Mouse (Mus musculus): ENCODE data around the gene Scarf2. TPM values are rescaled to one million over a fixed set of nuclear protein-coding genes. Genes with fewer than 3 reads are reported as not detected.

Gene Scarf2
- total and polyA plus RNA-seq, 3 experiments = 0.62 to 1.2 TPM; not detected in 1

DNA sequence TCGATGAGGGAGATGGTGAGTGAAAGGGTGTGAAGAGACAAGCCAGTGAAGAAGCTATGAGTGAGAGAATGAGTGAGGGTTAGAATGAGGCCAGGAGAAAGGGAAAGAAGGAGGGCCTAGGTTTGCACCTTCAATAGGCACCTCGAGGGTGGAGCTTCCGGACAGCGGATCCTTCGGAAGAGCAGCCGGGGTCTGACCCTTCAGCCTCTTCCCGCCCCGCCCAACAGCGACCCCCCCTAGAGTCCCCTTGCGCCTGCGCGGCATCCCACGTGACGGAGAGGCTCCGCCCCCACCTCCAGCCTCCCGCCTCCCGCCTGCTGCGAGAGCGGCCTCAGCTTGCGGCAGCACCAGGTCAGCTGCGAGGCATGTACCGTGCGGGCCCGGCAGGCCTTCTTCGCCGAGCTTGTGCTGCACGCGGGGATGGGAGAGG, 37.7 kb upstream of the Scarf2 start, which contains the start of gene Klhl22:
Klhl22 (plus strand) TSS at position 275 of the 430 bp plus-strand sequence.
- TF ChIP-seq RAD21 (IDR thresholded peaks at IDR 0.05; ENCODE audit: low read depth, low read length) = no peak
- TF ChIP-seq MAZ (IDR thresholded peaks at IDR 0.05; ENCODE audit: low read depth, low read length) = peak; percentile 92
- no peak for TF ChIP-seq ZNF384 (IDR thresholded peaks at IDR 0.05; ENCODE audit: low read depth, low read length)
- TF ChIP-seq BHLHE40 (IDR thresholded peaks at IDR 0.05; ENCODE audit: borderline replicate concordance, low read depth, low read length) = no peak
- 0 out of 6 replicates have a peak, but pooled peaks of 1 of the 3 experiments have one; percentile 4 for TF ChIP-seq CTCF (IDR thresholded peaks at IDR 0.05 in 2 of 3, conservative IDR thresholded peaks at IDR 0.05 in 1 of 3; ENCODE audit: control insufficient read depth in 1 of 3, insufficient read depth in 1 of 3, low read depth in 2 of 3, low read length in 3 of 3, poor library complexity in 1 of 3, severe bottlenecking in 1 of 3)
- TF ChIP-seq USF2 (IDR thresholded peaks at IDR 0.05; ENCODE audit: borderline replicate concordance in 1 of 2, insufficient read depth in 1 of 2, low read depth in 1 of 2, low read length in 2 of 2) = peak; percentile 77 to 92
- no peak for TF ChIP-seq ZC3H11A (IDR thresholded peaks at IDR 0.05; ENCODE audit: low read depth, low read length)
- no peak for TF ChIP-seq POLR2AphosphoS5 (IDR thresholded peaks at IDR 0.05; ENCODE audit: borderline replicate concordance, low read depth, low read length)
- peak; percentile 66; the same call in 1 of the 2 replicates for TF ChIP-seq UBTF (IDR thresholded peaks at IDR 0.05; ENCODE audit: borderline replicate concordance, insufficient read depth, low read depth, low read length)
- peak; percentile 77 for TF ChIP-seq TBP (IDR thresholded peaks at IDR 0.05; ENCODE audit: low read depth, low read length)
- peak; percentile 61 to 93 for TF ChIP-seq POLR2A (IDR thresholded peaks at IDR 0.05; ENCODE audit: control insufficient read depth in 1 of 2, insufficient read depth in 1 of 2, low read depth in 1 of 2, low read length in 2 of 2, poor library complexity in 1 of 2)
- peak; percentile 78 for TF ChIP-seq ZMIZ1 (IDR thresholded peaks at IDR 0.05; ENCODE audit: low read depth, low read length)
- TF ChIP-seq JUND (IDR thresholded peaks at IDR 0.05; ENCODE audit: low read depth, low read length) = no peak
- TF ChIP-seq ELF1 (IDR thresholded peaks at IDR 0.05; ENCODE audit: low read depth, low read length) = peak; percentile 72; the same call in 1 of the 2 replicates
- peak; percentile 97 for TF ChIP-seq NRF1 (IDR thresholded peaks at IDR 0.05; ENCODE audit: insufficient read depth, low read depth, low read length, poor library complexity, severe bottlenecking)
- 0 out of 2 replicates have a peak, but pooled peaks have one; percentile 40 for TF ChIP-seq MYC (IDR thresholded peaks at IDR 0.05; ENCODE audit: low read depth, low read length)
- TF ChIP-seq EP300 (IDR thresholded peaks at IDR 0.05; ENCODE audit: low read depth in 1 of 2, low read length in 2 of 2) = no peak; a peak in 1 of 4 replicates
- peak; percentile 99 for TF ChIP-seq USF1 (IDR thresholded peaks at IDR 0.05; ENCODE audit: low read depth, low read length)
- TF ChIP-seq SIN3A (IDR thresholded peaks at IDR 0.05; ENCODE audit: low read length) = peak; percentile 63; the same call in 1 of the 2 replicates
- TF ChIP-seq MAFK (IDR thresholded peaks at IDR 0.05; ENCODE audit: borderline replicate concordance, low read depth, low read length) = no peak
- peak; percentile 95 for TF ChIP-seq MAX (IDR thresholded peaks at IDR 0.05; ENCODE audit: low read length)
- no peak for TF ChIP-seq ZKSCAN1 (IDR thresholded peaks at IDR 0.05; ENCODE audit: low read depth, low read length)
- TF ChIP-seq ETS1 (IDR thresholded peaks at IDR 0.05; ENCODE audit: low read depth, low read length) = peak; percentile 41; the same call in 1 of the 2 replicates
- TF ChIP-seq E2F4 (IDR thresholded peaks at IDR 0.05; ENCODE audit: borderline replicate concordance, low read depth, low read length) = peak; percentile 68; the same call in 1 of the 2 replicates
- peak; percentile 62 for TF ChIP-seq TCF12 (IDR thresholded peaks at IDR 0.05; ENCODE audit: low read depth, low read length)
- TF ChIP-seq POLR2AphosphoS2 (IDR thresholded peaks at IDR 0.05; ENCODE audit: low read length) = peak; percentile 89
- TF ChIP-seq GATA1 (IDR thresholded peaks at IDR 0.05; ENCODE audit: low read depth, low read length) = no peak
- TF ChIP-seq MEF2A (IDR thresholded peaks at IDR 0.05; ENCODE audit: extremely low read depth, insufficient replicate concordance, low read depth, low read length, poor library complexity, severe bottlenecking) = no peak
- TF ChIP-seq NELFE (IDR thresholded peaks at IDR 0.05; ENCODE audit: low read depth, low read length) = peak; percentile 83
- TF ChIP-seq SMC3 (IDR thresholded peaks at IDR 0.05; ENCODE audit: low read depth, low read length) = no peak
- peak; percentile 68; the same call in 1 of the 2 replicates for TF ChIP-seq MXI1 (IDR thresholded peaks at IDR 0.05; ENCODE audit: low read depth, low read length)
- peak; percentile 74 for TF ChIP-seq HCFC1 (IDR thresholded peaks at IDR 0.05; ENCODE audit: low read depth, low read length)
- TF ChIP-seq RCOR1 (IDR thresholded peaks at IDR 0.05; ENCODE audit: low read depth, low read length) = no peak
- Histone ChIP-seq H3K27me3 (ENCODE audit: control insufficient read depth in 1 of 2, insufficient read depth in 2 of 2, low read length in 2 of 2) (no peaks in the 10 kb centered on the region), H3K36me3 (ENCODE audit: control insufficient read depth in 1 of 2, insufficient read depth in 2 of 2, low read length in 2 of 2) (peaks cover under 1 to 32% of the 10 kb centered on the region in 2 experiments), H3K4me3 (ENCODE audit: control insufficient read depth in 1 of 2, insufficient read depth in 1 of 2, low read depth in 2 of 2, low read length in 2 of 2) (peak within 1 kb of the TSS; percentile 75 to 86), H3K79me2 (ENCODE audit: control insufficient read depth, insufficient read depth, low read length, poor library complexity) (peaks cover 31% of the 10 kb centered on the region), H3K4me1 (ENCODE audit: control insufficient read depth in 1 of 2, insufficient read depth in 2 of 2, low read length in 2 of 2) (peaks cover 19 to 30% of the 10 kb centered on the region in 2 experiments), H3K9me3 (replicated peaks; ENCODE audit: insufficient read depth, low read length) (no peaks in the 10 kb centered on the region), H3K27ac (ENCODE audit: control insufficient read depth, low read depth, low read length) (peak within 1 kb of the TSS; percentile 93), H3K9ac (ENCODE audit: control insufficient read depth, low read depth, low read length, poor library complexity, severe bottlenecking) (peak within 1 kb of the TSS; percentile 80)
- peak; percentile 95 for DNase-seq (ENCODE audit: low read depth, low spot score)
